ENCODE assay signal across 14 mouse cellular contexts in the genomic region with DNA sequence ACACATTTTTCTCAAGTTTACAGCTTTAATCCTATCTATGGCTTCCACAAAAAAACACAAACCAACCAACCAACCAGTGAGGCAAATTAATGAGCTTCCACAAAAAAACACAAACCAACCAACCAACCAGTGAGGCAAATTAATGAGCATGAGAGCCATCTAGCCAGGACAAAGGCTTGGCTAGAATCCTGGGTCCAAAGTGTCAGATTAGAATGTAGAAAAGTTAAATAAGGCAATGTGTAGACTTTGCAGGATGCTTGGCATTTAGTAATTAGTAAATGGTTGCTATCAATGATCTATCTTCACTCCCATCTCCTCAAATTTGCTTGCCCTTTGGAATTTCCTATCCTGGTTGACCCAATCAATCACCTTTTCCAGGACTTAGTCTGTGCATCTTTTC. TPM values are rescaled to one million over a fixed set of nuclear protein-coding genes. Genes with fewer than 3 reads are reported as not detected.
"Had no signal": no experiment of that assay in that cellular context is flagged by ENCODE, and none has a peak within 500 bp of the region (broad histone marks: within the 10 kb centered on the region; RNA-seq: fewer than 3 reads in every experiment).

No protein-coding gene starts in this region.

- H3K9ac ChIP-seq: lung, embryonic 15.5 days; stomach, embryonic 15.5 days had no signal

- DNase-seq: lung, postnatal 14 days; right cerebral cortex, postnatal 14 days; thymus, adult 2 months; thymus, postnatal 36 days had no signal

- H3K27ac ChIP-seq: left cerebral cortex, adult 2 months; limb, embryonic 10.5 days; lung, embryonic 15.5 days; macrophage; stomach, embryonic 15.5 days had no signal

- ATAC-seq: inflammation-experienced regulatory T-cells, adult 6 months; intestine, postnatal 0 days; midbrain, embryonic 16.5 days had no signal

- H3K4me3 ChIP-seq: left cerebral cortex, adult 2 months; limb, embryonic 10.5 days; lung, embryonic 15.5 days; megakaryocyte, embryonic 14.5 days; stomach, embryonic 15.5 days had no signal

- H3K4me2 ChIP-seq: lung, embryonic 15.5 days; midbrain, embryonic 11.5 days; stomach, embryonic 15.5 days had no signal

- H3K9me3 ChIP-seq: limb, embryonic 10.5 days; lung, embryonic 15.5 days; megakaryocyte, embryonic 14.5 days; stomach, embryonic 15.5 days had no signal

- H3K27me3 ChIP-seq: lung, embryonic 15.5 days; megakaryocyte, embryonic 14.5 days; stomach, embryonic 15.5 days had no signal

RNA-seq across cellular contexts. Expression of a gene that starts 30.7 kb away (rescaled TPM):
- polyA plus RNA-seq: macrophage had no signal
